Mouse (Mus musculus) olfactory bulb, adult 2 months (tissue): ENCODE results near the gene Otogl. TPM values are rescaled to one million over a fixed set of nuclear protein-coding genes. Genes with fewer than 3 reads are reported as not detected.

Experiments
- H3K27ac ChIP-seq: fragments of 200-500 bp; 2 replicates; pipeline ENCODE4 v1.5.1; 2012; ENCODE audit warnings: low read depth, low read length; ENCODE audit not compliant: insufficient read depth
- H3K4me1 ChIP-seq: fragments of 200-500 bp; 2 replicates; pipeline ENCODE4 v1.6.1; 2012; ENCODE audit warnings: low read length; ENCODE audit not compliant: control insufficient read depth, insufficient read depth
- H3K4me3 ChIP-seq: fragments of 200-500 bp; 2 replicates; pipeline ENCODE4 v1.5.1; 2012; ENCODE audit warnings: mild to moderate bottlenecking, low read depth, low read length, moderate library complexity; ENCODE audit not compliant: insufficient read depth
- CTCF ChIP-seq: fragments of 200-500 bp; IDR thresholded peaks from 2 replicates; pipeline ENCODE4 v1.5.1; 2012; ENCODE audit warnings: low read depth, mild to moderate bottlenecking, low read length, moderate library complexity; ENCODE audit not compliant: insufficient read depth
- POLR2A ChIP-seq: fragments of 200-500 bp; IDR thresholded peaks from 2 replicates; pipeline ENCODE4 v1.6.1; 2012; ENCODE audit warnings: mild to moderate bottlenecking, low read depth, low read length, moderate library complexity; ENCODE audit not compliant: insufficient read depth
- WGBS: fragments of 180-500 bp; shearing (Covaris S2); methylation state at CpG from one replicate; pipeline ENCODE4 v1.1.7; 2018; 5-methylcytosine and 5-hydroxymethylcytosine counted together
- polyA plus RNA-seq: library from polyadenylated mRNA; stranded (reverse); fragments of >200 nt; gene quantifications from 2 replicates; pipeline ENCODE4 v1.2.4, GENCODE M21; 2012; ENCODE audit warnings: low replicate concordance; ENCODE audit not compliant: missing spikeins, insufficient read depth, insufficient read length

The Otogl gene
- polyA plus RNA-seq, 1 experiment, result not detected

DNA sequence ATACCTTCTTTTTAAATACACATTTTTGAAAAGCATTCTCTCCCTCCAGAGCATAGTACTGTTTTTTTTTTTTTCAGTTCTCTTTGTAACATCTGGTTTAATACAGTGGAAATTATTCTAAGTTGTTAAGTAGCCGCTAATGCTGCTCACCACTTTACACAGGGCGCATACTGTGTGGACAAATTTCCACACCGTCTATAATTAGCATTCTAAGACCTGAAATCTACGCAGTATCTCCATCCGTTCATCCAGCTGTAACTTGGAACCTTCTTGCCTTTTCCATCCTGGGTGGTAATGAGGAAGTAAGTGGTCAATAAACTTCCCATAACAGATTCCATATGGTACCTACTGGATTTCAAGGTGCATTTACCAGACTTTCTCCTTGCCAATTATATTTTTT lies 172.1 kb downstream of the Otogl start:
- Histone ChIP-seq H3K27ac (no peak overlapping the region), H3K4me1 (no peaks in the 10 kb centered on the region), H3K4me3 (no peak overlapping the region)
- TF ChIP-seq CTCF (no peak), POLR2A (no peak)
- 72% methylated on average over 5 of the region's 5 CpGs for WGBS

GRCm38 (mm10) chr10:107737743-107738142 lies 174.2 kb downstream of the Otogl start:
- 89% methylated on average over 6 of the region's 6 CpGs for WGBS
- no peak for TF ChIP-seq CTCF
- no peak for TF ChIP-seq POLR2A
- H3K4me1 ChIP-seq, result no peaks in the 10 kb centered on the region
- no peak overlapping the region for H3K27ac ChIP-seq
- H3K4me3 ChIP-seq, result no peak overlapping the region

GRCm38 (mm10) chr10:107735448-107735847 lies 176.5 kb downstream of the Otogl start:
- WGBS, result 78% methylated on average over 7 of the region's 7 CpGs
- H3K4me3 ChIP-seq, result no peak overlapping the region
- no peaks in the 10 kb centered on the region for H3K4me1 ChIP-seq
- no peak for TF ChIP-seq CTCF
- no peak for TF ChIP-seq POLR2A
- no peak overlapping the region for H3K27ac ChIP-seq

DNA sequence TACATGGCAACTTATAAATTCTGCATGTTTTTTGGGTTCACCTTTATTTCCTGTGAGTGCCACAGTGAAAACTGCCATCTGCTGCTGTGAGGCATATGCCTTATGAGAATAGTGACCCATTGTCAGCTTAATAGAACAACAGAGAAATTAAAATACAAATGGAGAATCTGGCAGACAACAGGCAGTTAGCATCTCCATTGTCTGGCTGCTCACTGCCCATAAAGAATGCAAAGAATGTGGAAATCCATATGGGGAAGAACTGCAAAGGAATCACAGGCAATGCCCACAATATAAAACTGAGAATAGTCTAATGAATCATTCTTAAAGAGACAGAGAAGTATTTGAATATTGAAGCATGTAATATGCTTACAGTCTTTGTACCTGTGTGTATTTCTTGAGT lies 177.6 kb downstream of the Otogl start:
- Histone ChIP-seq H3K4me1 (no peaks in the 10 kb centered on the region), H3K4me3 (no peak overlapping the region), H3K27ac (no peak overlapping the region)
- no peak for TF ChIP-seq CTCF
- TF ChIP-seq POLR2A, result no peak

DNA sequence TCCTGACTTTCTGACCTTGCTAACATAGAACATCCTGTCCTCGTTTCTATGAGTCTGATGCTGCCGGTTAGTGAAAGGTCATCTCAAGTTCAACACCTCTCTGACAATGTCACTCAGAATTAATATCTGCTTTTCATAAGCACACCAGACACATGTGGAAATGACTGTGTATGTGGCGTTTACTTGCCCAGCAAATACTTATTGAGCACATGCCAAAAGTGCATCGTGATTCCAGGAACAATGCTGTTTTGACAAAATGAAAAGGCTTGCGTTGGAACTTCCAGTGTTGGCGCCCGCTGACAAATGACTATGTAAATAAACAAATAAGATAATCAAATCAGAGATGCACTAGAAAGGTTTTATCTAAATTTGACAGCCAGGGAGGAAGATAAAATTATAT lies 186.3 kb downstream of the Otogl start:
- WGBS, result 63% methylated on average over 7 of the region's 7 CpGs
- H3K4me1 ChIP-seq, result no peaks in the 10 kb centered on the region
- H3K4me3 ChIP-seq, result no peak overlapping the region
- no peak overlapping the region for H3K27ac ChIP-seq
- TF ChIP-seq CTCF (no peak), POLR2A (no peak)

GRCm38 (mm10) chr10:107719806-107720205 lies 192.1 kb downstream of the Otogl start, which contains the start of gene Ptprq:
TSS of gene Ptprq (minus strand) at chr10:107720051.
- H3K4me1 ChIP-seq, result no peaks in the 10 kb centered on the region
- TF ChIP-seq CTCF (no peak), POLR2A (no peak)
- H3K4me3 ChIP-seq, result no peak within 1 kb of the TSS
- 32% methylated on average over 1 of the region's 1 CpGs for WGBS
- no peak within 1 kb of the TSS for H3K27ac ChIP-seq

Other genes starting within 250 kb of the Otogl start
- gene Ptprq, start 192.1 kb downstream of the Otogl start, polyA plus RNA-seq, result not detected in 2 replicates